Comparison of ENCODE assay signal across 8 mouse cellular contexts in genomic region chr4:94124177-94124576, GRCm38 (mm10).
DNase-seq lines count a peak whose midpoint lies in the region; ATAC-seq and TF ChIP-seq lines count a peak whose summit lies in the region.

No protein-coding gene starts in this region.

- H3K27me3 ChIP-seq in kidney, postnatal 0 days (ENCODE audit: insufficient read depth, low read length): no peaks in the 10 kb centered on the region
- no peaks in the 10 kb centered on the region for H3K27me3 ChIP-seq in kidney, embryonic 16.5 days (ENCODE audit: insufficient read depth, low read length)

- DNase-seq in adrenal gland, postnatal 25 days: peak; percentile 4
- DNase-seq in adrenal gland, adult (ENCODE audit: inconsistent age in 2 of 2, low spot score in 1 of 2): no peak
- no peak for DNase-seq in kidney, postnatal 0 days (ENCODE audit: low spot score)
- DNase-seq in thymus, postnatal 4 days: peak; percentile 11
- no peak for DNase-seq in thymus, adult 18-20 months
- DNase-seq in testis, postnatal 10 days (ENCODE audit: low spot score): peak; percentile 41
- no peak for DNase-seq in ovary, postnatal 14 days (ENCODE audit: low spot score)

- peak; percentile 57 for TF ChIP-seq CTCF in kidney, postnatal 0 days (IDR thresholded peaks at IDR 0.05; ENCODE audit: low read depth)

- H3K4me2 ChIP-seq in kidney, postnatal 0 days (ENCODE audit: low read length): no peak overlapping the region
- no peak overlapping the region for H3K4me2 ChIP-seq in kidney, embryonic 16.5 days (replicated peaks; ENCODE audit: low read depth, low read length)

- H3K36me3 ChIP-seq in kidney, postnatal 0 days (ENCODE audit: insufficient read depth, low read length): no peaks in the 10 kb centered on the region
- no peaks in the 10 kb centered on the region for H3K36me3 ChIP-seq in kidney, embryonic 16.5 days (ENCODE audit: insufficient read depth, low read length)

- H3K9me3 ChIP-seq in kidney, postnatal 0 days (replicated peaks; ENCODE audit: low read length): no peaks in the 10 kb centered on the region
- no peaks in the 10 kb centered on the region for H3K9me3 ChIP-seq in kidney, embryonic 16.5 days (ENCODE audit: low read length)

- H3K9ac ChIP-seq in kidney, postnatal 0 days (ENCODE audit: low read depth, low read length): no peak overlapping the region
- no peak overlapping the region for H3K9ac ChIP-seq in kidney, embryonic 16.5 days (replicated peaks; ENCODE audit: low read length)

- WGBS in kidney, postnatal 0 days: 79% methylated on average over 14 of the region's 14 CpGs
- 80% methylated on average over 14 of the region's 14 CpGs for WGBS in kidney, embryonic 16.5 days

- H3K4me3 ChIP-seq in kidney, postnatal 0 days (replicated peaks; ENCODE audit: low read depth, low read length): no peak overlapping the region
- no peak overlapping the region for H3K4me3 ChIP-seq in kidney, embryonic 16.5 days (ENCODE audit: low read length)

- no peaks in the 10 kb centered on the region for H3K4me1 ChIP-seq in kidney, postnatal 0 days (replicated peaks; ENCODE audit: insufficient read depth, low read length)
- no peaks in the 10 kb centered on the region for H3K4me1 ChIP-seq in kidney, embryonic 16.5 days (ENCODE audit: insufficient read depth, low read length)

- no peak for ATAC-seq in kidney, postnatal 0 days (replicated peaks; ENCODE audit: low FRiP score, low read depth)
- no peak for ATAC-seq in kidney, embryonic 16.5 days (ENCODE audit: low FRiP score, low TSS enrichment)

- no peak overlapping the region for H3K27ac ChIP-seq in kidney, postnatal 0 days
- no peak overlapping the region for H3K27ac ChIP-seq in kidney, embryonic 16.5 days (ENCODE audit: low read length)

Comparison
In these comparisons a context has a peak if more than half of its experiments do, and no peak if none do; other contexts are left out.
1. DNase-seq: peak in adrenal gland, postnatal 25 days (single experiment), thymus, postnatal 4 days (single experiment) and testis, postnatal 10 days (single experiment); none in adrenal gland, adult (0 of 2), kidney, postnatal 0 days (single experiment), thymus, adult 18-20 months (0 of 2) and ovary, postnatal 14 days (single experiment).